Mouse (Mus musculus) kidney, embryonic 15.5 days (tissue): ENCODE measurements around the gene Hoxb4. TPM values are rescaled to one million over a fixed set of nuclear protein-coding genes. Genes with fewer than 3 reads are reported as not detected.

ENCODE experiments used
- ATAC-seq: fragments of 200-750 bp; cut with Nextera tagmentation; replicated peaks from 2 replicates; pipeline ENCODE4 v1.8.0; 2017; ENCODE audit warnings: moderate TSS enrichment; ENCODE audit not compliant: low FRiP score
- H3K27ac ChIP-seq: fragments of 300-500 bp; sonication (generic); 2 replicates; pipeline ENCODE4 v1.5.1; 2015; ENCODE audit warnings: mild to moderate bottlenecking, inconsistent platforms
- H3K27me3 ChIP-seq: fragments of 300-500 bp; sonication (generic); 2 replicates; pipeline ENCODE4 v1.6.1; 2015; ENCODE audit warnings: inconsistent platforms
- H3K36me3 ChIP-seq: fragments of 300-500 bp; sonication (generic); 2 replicates; pipeline ENCODE4 v1.6.1; 2015; ENCODE audit warnings: inconsistent platforms
- H3K4me1 ChIP-seq: fragments of 300-500 bp; sonication (generic); 2 replicates; pipeline ENCODE4 v1.6.1; 2015; ENCODE audit warnings: inconsistent platforms
- H3K4me2 ChIP-seq: fragments of 300-500 bp; sonication (generic); 2 replicates; pipeline ENCODE4 v1.6.1; 2015; ENCODE audit warnings: moderate library complexity, mild to moderate bottlenecking, inconsistent platforms
- H3K4me3 ChIP-seq: fragments of 300-500 bp; sonication (generic); replicated peaks from 2 replicates; pipeline ENCODE4 v1.5.1; 2015; ENCODE audit warnings: mild to moderate bottlenecking, inconsistent platforms
- H3K9ac ChIP-seq: fragments of 300-500 bp; sonication (generic); 2 replicates; pipeline ENCODE4 v1.6.1; 2015; ENCODE audit warnings: mild to moderate bottlenecking, inconsistent platforms
- H3K9me3 ChIP-seq: fragments of 300-500 bp; sonication (generic); replicated peaks from 2 replicates; pipeline ENCODE4 v1.6.1; 2016; ENCODE audit warnings: inconsistent platforms
- WGBS: fragments of 180-500 bp; shearing (Covaris S2); methylation state at CpG from one replicate; pipeline ENCODE4 v1.1.7; 2015; ENCODE audit warnings: mixed read lengths; 5-methylcytosine and 5-hydroxymethylcytosine counted together
- polyA plus RNA-seq: library from polyadenylated mRNA; unstranded; fragments of >200 nt; fragmentation: Nextera tagmentation; extraction: Ambion mirVana; gene quantifications from 2 replicates; pipeline ENCODE4 v1.2.1, GENCODE M21; 2015

Gene Hoxb4
- polyA plus RNA-seq, 1 experiment from 2014 or later, result 7.1 TPM

DNA sequence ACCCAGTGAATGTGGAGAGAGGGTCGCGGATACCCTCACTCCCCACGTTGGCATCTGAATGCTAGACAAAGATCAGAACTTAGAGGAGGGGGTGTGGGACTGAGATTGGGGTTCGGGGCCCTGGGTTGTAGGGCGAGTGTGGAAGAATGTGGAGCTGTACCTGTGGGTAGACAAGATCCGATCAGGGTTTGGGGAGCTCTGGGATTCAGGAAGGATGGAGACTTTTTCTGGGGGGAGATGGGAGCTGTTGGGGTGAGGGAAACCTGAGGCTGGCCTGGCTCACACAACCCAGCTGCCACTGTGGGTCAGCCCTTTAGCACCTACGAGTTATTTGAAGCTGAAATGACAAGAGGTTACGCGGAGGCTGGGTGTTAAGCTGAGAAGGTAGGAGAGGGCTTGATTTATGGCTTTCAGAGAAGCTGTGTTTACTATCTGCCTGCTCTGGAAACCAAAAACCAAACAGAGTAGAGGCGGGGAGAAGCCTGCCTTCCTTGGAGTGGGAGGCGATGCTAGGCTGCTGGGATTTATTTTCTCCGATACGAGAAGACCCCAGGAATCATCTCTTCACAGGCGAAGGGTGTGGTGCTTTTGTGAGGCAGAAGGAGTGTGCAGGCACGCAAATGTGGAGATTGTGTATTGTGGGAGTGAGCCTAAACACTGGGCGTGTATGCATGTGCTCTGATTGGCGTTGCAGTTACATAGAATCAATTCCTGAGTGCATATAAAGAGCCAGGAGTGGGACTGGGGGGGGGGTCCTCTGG lies 15.4 kb downstream of the Hoxb4 start:
- no peaks in the 10 kb centered on the region for H3K27me3 ChIP-seq
- H3K9ac ChIP-seq, result peak overlapping the region; percentile 55
- no peaks in the 10 kb centered on the region for H3K9me3 ChIP-seq
- ATAC-seq, result peak; percentile 70
- peak overlapping the region; percentile 90 for H3K4me2 ChIP-seq
- peak overlapping the region; percentile 41 for H3K4me3 ChIP-seq
- peak overlapping the region; percentile 100 for H3K27ac ChIP-seq
- H3K4me1 ChIP-seq, result peaks cover 100% of the 10 kb centered on the region
- WGBS, result 11% methylated on average over 17 of the region's 17 CpGs
- peaks cover 39% of the 10 kb centered on the region for H3K36me3 ChIP-seq

DNA sequence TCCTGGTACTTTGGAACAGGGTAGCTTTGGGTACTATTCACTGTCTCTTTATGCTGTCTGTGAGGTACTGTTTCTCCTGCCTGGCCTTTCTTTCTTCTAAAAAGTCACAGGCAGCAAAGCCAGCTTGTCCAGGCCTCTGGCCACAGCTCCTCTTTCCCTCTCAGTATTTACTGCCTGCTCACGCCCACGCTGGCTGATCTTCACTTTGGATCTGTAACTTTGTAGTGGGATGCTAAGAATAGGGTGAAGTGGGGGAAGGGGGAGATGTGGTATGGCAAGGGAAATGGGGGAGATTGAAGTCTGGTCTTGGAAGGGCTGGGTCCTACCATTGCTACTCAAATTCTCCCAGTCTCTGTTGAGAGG lies 15.9 kb downstream of the Hoxb4 start:
- peaks cover 100% of the 10 kb centered on the region for H3K4me1 ChIP-seq

DNA sequence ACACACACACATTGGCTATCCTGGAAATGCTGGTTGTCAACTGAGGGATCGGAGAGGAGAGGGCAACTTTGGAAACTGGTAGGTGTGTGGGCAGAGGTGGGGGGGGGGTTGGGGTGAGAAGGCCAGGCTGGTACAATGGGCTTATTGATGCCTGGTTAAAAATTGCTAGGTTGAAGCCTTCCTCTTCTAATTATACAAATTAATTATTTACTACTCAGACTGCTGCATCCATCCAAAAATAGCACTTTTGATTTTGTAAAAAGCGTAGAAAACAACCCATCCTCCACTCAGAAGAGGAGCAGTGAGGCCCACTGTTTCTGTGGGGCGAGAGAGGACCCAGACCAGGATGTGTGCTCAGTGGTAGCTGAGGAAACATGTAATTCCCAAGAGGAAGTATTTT lies 16.9 kb downstream of the Hoxb4 start:
- peak; percentile 30 for ATAC-seq

More for the DNA sequence above, 15.9 kb downstream of the Hoxb4 start:
- Histone ChIP-seq H3K27ac (peak overlapping the region; percentile 100), H3K36me3 (peaks cover 41% of the 10 kb centered on the region), H3K4me3 (peak overlapping the region; percentile 41), H3K9me3 (no peaks in the 10 kb centered on the region), H3K4me2 (peak overlapping the region; percentile 90), H3K27me3 (no peaks in the 10 kb centered on the region), H3K9ac (peak overlapping the region; percentile 55)
- 10% methylated on average over 2 of the region's 2 CpGs for WGBS
- ATAC-seq, result no peak

DNA sequence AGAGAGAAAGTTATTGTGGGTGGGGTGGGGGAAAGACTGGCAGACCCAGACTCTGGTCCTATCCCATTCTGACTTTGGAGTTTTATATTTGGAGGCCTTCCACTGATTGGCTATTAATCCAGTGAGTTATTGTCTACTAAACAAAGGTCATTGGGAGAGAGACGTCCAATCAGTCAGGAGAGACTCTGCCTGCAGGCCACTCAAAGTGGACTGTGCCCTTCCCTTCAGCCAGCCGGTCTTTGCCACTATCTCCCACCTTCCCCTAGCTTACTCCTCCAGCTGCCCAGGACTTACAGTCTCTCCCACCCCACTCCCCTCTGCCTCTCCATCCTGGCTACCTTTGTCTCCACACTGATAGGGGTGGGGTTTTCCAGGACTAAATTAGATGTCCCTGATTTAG lies 18.5 kb downstream of the Hoxb4 start:
- 23% methylated on average over 2 of the region's 2 CpGs for WGBS
- no peaks in the 10 kb centered on the region for H3K9me3 ChIP-seq
- H3K36me3 ChIP-seq, result peaks cover 34% of the 10 kb centered on the region
- H3K4me3 ChIP-seq, result no peak overlapping the region
- peak overlapping the region; percentile 100 for H3K27ac ChIP-seq
- no peaks in the 10 kb centered on the region for H3K27me3 ChIP-seq
- peak overlapping the region; percentile 36 for H3K4me2 ChIP-seq
- no peak for ATAC-seq
- peaks cover 98% of the 10 kb centered on the region for H3K4me1 ChIP-seq
- no peak overlapping the region for H3K9ac ChIP-seq

More for the DNA sequence above, 16.9 kb downstream of the Hoxb4 start:
- whole genome bisulfite sequencing, result 26% methylated on average over 3 of the region's 3 CpGs
- Histone ChIP-seq H3K27me3 (no peaks in the 10 kb centered on the region), H3K27ac (peak overlapping the region; percentile 100), H3K9me3 (no peaks in the 10 kb centered on the region), H3K9ac (no peak overlapping the region), H3K4me2 (peak overlapping the region; percentile 90), H3K4me3 (no peak overlapping the region; the same call in 1 of the 2 replicates), H3K4me1 (peaks cover 100% of the 10 kb centered on the region), H3K36me3 (peaks cover 44% of the 10 kb centered on the region)

DNA sequence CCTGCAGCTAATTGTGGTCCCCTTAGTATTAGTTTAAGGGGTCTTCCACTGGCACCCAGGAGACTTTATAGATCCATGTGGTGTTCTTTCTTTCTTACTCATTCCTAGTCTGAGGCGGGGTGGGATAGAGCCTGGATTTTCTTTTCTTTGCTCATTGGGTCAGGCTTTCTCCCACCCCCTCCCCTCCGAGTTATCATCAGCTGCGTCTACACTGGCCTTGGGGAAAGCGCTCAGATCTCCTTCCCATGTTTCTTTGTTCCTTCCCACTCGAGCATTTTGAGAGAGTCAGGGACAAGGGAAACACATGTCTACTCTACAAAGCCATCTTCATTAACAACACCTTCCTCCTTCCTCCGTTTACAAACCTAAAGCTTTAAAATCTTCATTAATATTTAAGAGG lies 19.0 kb downstream of the Hoxb4 start:
- H3K4me3 ChIP-seq, result no peak overlapping the region
- H3K27me3 ChIP-seq, result no peaks in the 10 kb centered on the region
- no peak overlapping the region for H3K9ac ChIP-seq

DNA sequence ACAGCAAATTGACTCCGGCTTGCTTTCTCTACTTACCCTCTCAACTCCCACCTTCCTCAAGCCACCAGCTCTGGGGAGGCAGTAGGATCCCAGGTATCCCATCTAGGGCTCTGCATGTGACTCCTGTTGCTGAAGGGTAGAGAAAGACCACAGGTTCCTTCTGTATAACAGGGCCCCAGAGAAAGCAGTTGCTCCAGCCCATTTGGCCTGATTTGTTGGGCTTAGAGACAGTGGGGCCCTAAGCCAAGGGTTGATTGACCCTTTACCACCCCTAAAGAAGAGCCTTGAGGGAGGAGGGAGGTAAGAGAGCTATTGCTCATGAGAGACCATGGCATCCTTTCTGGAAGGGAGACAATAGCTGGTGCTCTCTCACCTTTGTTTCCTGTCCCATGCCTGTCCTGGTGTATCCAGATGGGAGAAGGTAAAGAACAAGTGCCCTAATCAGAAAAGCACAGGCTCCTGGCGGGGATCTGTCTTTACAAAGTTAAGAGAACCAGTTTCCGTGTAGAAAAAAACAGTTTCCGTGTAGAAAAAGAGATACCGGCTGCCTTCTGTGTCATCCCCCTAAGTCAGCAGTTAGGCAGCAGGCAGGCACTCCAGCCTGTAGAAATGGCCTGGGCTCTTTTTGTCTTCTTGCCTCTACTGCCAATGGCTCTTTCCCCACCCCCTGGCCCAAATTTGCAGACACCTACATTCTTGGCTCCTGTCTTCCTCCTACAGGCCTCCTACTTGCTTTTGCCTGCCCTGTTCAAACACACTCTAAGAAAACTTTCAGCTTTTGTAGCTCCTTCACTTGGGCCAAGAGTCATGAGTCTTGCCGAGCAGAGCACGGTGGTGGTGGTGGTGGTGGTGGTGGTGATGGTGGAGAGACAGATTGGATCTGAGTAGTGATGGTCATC lies 21.1 kb downstream of the Hoxb4 start:
- Histone ChIP-seq H3K4me2 (peak overlapping the region; percentile 76), H3K9ac (peak overlapping the region; percentile 61), H3K4me1 (peaks cover 98% of the 10 kb centered on the region), H3K27ac (peak overlapping the region; percentile 100), H3K36me3 (peaks cover 32% of the 10 kb centered on the region), H3K4me3 (peak overlapping the region; percentile 43), H3K27me3 (no peaks in the 10 kb centered on the region), H3K9me3 (no peaks in the 10 kb centered on the region)
- WGBS, result 41% methylated on average over 7 of the region's 7 CpGs
- no peak for ATAC-seq

More for the DNA sequence above, 19.0 kb downstream of the Hoxb4 start:
- H3K4me1 ChIP-seq, result peaks cover 98% of the 10 kb centered on the region
- peak overlapping the region; percentile 100 for H3K27ac ChIP-seq
- peaks cover 34% of the 10 kb centered on the region for H3K36me3 ChIP-seq
- WGBS, result 32% methylated on average over 6 of the region's 6 CpGs
- peak overlapping the region; percentile 36 for H3K4me2 ChIP-seq
- ATAC-seq, result no peak
- H3K9me3 ChIP-seq, result no peaks in the 10 kb centered on the region

DNA sequence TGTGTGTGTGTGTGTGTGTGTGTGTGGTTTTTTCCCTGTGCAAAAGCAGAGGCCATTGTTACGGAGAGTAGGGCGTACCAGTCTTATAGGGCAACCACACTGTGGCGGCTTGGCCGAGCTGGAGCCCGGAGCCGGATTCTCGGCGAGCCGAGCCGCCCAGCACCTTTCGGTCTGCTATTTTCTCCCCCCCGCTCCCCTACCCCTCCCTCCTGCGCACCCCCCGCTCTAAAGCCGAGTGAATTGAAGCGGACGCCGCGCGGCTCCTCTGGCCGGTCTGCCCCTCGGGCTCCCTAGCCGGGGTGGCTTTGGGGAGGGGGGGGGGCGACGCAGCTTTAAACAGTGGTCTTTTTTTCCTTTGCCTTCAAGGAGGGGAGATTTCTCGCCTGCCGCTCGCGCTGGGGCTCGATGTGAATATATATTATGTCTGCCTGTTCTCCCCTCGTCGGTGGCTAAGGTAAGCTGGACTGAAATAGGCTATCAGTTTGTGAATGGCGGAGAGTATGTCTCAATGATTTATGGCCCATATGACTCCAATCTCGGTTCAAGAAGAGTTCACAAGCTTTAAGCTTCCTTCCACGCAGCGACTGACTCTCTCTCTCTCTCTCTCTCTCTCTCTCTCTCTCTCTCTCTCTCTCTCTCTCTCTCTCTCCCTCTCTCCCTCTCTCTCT lies 22.8 kb downstream of the Hoxb4 start:
- Histone ChIP-seq H3K27ac (peak overlapping the region; percentile 100), H3K36me3 (peaks cover 38% of the 10 kb centered on the region), H3K4me2 (peak overlapping the region; percentile 76), H3K9me3 (no peaks in the 10 kb centered on the region), H3K27me3 (no peaks in the 10 kb centered on the region), H3K4me1 (peaks cover 98% of the 10 kb centered on the region), H3K9ac (peak overlapping the region; percentile 61), H3K4me3 (peak overlapping the region; percentile 43)
- WGBS, result 2% methylated on average over 36 of the region's 36 CpGs
- ATAC-seq, result peak; percentile 65

DNA sequence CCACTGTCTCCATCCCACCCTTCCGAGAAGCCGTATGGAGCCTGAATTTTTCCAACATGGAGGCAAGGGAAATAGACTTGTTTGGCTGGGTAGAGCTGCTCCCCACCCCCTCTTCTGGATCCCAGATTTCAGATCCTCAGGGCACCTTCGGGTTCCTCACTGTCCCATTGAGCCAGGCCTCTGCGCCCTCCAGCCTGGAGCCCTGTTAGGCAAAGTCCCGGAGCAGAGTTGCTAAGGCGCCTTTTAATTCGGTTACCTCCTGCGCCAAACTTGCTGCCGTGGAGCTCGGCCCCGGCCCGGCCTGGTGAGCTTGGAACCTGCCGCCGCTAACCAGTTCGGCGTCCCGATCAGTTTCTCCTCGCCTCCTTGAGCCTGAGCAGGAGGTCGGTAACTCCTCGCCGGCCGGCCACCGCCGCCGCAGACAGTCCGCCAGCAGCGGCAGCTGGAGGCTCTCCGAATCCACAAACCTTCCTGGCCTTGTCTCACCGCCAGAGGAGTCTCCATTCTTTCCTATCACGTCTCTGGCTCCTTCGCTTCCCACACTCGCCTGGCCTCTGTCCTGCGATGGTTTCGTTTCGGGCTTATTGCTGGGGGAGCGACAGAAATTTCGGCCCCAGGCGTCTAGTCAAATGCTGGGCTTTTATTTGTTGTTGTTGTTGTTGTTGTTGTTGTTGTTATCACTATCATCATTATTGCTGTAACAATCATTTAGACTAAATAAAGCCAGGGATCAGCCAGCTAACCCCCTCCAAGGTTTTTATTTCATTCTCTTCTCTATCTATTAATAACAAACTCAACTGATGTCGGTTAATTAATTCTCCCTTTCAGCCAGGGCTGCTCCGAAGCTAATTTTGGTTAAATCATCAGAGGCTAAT lies 23.9 kb downstream of the Hoxb4 start:
- Histone ChIP-seq H3K27me3 (no peaks in the 10 kb centered on the region), H3K9ac (peak overlapping the region; percentile 61), H3K36me3 (peaks cover 44% of the 10 kb centered on the region), H3K27ac (peak overlapping the region; percentile 100), H3K4me3 (peak overlapping the region; percentile 43), H3K4me1 (peaks cover 98% of the 10 kb centered on the region), H3K4me2 (peak overlapping the region; percentile 76), H3K9me3 (no peaks in the 10 kb centered on the region)
- 3% methylated on average over 40 of the region's 40 CpGs for WGBS
- no peak for ATAC-seq

DNA sequence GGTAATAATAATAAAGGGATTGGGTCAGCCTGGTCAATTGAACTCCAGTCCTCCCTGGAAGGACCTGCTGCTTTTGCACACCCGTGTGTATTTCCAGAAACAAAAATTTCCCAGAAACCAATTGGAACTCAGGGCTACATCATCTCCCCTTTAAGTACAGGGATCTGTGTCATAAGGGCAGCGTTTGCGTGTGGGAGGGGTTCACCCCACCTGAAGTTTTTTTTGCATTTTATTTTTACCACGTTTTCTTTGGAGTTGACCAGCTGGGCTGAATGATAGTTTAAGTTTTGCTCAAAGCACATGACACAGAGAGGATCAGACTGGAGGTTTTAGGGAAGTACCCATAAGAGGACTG lies 24.5 kb downstream of the Hoxb4 start:
- no peaks in the 10 kb centered on the region for H3K27me3 ChIP-seq
- peaks cover 95% of the 10 kb centered on the region for H3K4me1 ChIP-seq
- ATAC-seq, result no peak
- peak overlapping the region; percentile 100 for H3K27ac ChIP-seq
- WGBS, result 12% methylated on average over 4 of the region's 4 CpGs
- peak overlapping the region; percentile 43 for H3K4me3 ChIP-seq
- peak overlapping the region; percentile 76 for H3K4me2 ChIP-seq
- H3K9ac ChIP-seq, result peak overlapping the region; percentile 61; the same call in 1 of the 2 replicates
- no peaks in the 10 kb centered on the region for H3K9me3 ChIP-seq
- peaks cover 39% of the 10 kb centered on the region for H3K36me3 ChIP-seq

DNA sequence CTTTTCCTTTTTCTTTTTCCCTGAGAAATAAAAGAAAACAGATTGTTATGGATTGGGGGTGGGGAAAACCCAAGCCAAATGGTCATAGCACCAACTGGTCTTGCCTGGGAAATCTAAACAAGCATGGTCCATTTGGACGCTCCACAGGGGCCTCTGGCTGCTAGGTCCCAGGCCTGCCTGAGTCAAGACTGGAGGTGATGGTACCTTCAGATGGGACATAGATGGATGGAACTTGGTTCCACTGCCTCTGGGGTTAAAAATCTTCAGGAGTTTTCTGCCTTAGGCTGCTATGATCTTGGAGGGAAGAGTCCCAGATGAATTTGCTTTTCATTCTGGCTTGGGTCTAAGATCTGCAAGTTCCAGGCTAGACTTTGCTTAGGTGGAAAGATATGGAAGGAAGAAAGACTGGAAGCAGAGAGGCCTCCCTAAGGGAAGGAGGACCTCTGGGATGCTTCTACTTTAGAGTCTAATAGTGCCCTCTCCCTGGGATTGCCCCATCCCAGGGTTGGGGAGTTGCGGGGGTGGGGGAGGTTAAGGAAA lies 25.2 kb downstream of the Hoxb4 start:
- Histone ChIP-seq H3K36me3 (peaks cover 31% of the 10 kb centered on the region), H3K27ac (peak overlapping the region; percentile 100), H3K4me2 (peak overlapping the region; percentile 76), H3K4me3 (0 out of 2 replicates have a peak overlapping the region, but pooled peaks have one; percentile 7), H3K4me1 (peaks cover 94% of the 10 kb centered on the region), H3K27me3 (no peaks in the 10 kb centered on the region), H3K9ac (peak overlapping the region; percentile 50), H3K9me3 (no peaks in the 10 kb centered on the region)
- ATAC-seq, result no peak
- 30% methylated on average over 2 of the region's 2 CpGs for WGBS
